Mouse (Mus musculus) CH12.LX (cell line): ENCODE measurements at regions not wholly inside any gene's neighbourhood (a gene's known extent, or its start where the extent isn't known, plus 50 kb on each side); places are given as distances from the start of the nearest gene placed in this dataset.

ENCODE experiments used
- DNase-seq: peaks from one replicate; pipeline ENCODE4 v3.0.0-alpha.2; 2013; ENCODE audit errors: extremely low read depth
- H3K27ac ChIP-seq: 2 replicates; pipeline ENCODE4 v1.5.1; 2012; ENCODE audit warnings: low read depth, mild to moderate bottlenecking, control low read depth, moderate library complexity; ENCODE audit not compliant: insufficient read depth
- H3K27me3 ChIP-seq: replicated peaks from 2 replicates; pipeline ENCODE3; 2012; ENCODE audit warnings: inconsistent platforms
- H3K36me3 ChIP-seq, 2 experiments: replicated peaks in 1 of 2; 2 replicates each; pipeline versions ENCODE3 to v1.6.1; 2012; ENCODE audit warnings: inconsistent platforms in 1 of 2, low read length in 1 of 2, mild to moderate bottlenecking in 1 of 2, mixed read lengths in 1 of 2, moderate library complexity in 1 of 2; ENCODE audit not compliant: control insufficient read depth in 1 of 2, insufficient read depth in 1 of 2
- H3K4me1 ChIP-seq, 2 experiments: 2 replicates each; pipeline ENCODE4 v1.6.1; 2012; ENCODE audit warnings: inconsistent platforms in 1 of 2, moderate library complexity in 1 of 2; ENCODE audit not compliant: insufficient read depth in 2 of 2, control insufficient read depth in 1 of 2
- H3K4me2 ChIP-seq: 2 replicates; pipeline ENCODE4 v1.6.1; 2012; ENCODE audit warnings: low read depth, mild to moderate bottlenecking, control low read depth; ENCODE audit not compliant: poor library complexity, insufficient read depth, severe bottlenecking
- H3K4me3 ChIP-seq, 3 experiments: fragments of 150-350 bp in 1 of 3; sonication (generic) in 1 of 3; replicated peaks in 1 of 3; 2 replicates each; pipeline versions ENCODE3 to v1.5.1; 2011 to 2012; ENCODE audit warnings: low read depth in 2 of 3, low read length in 2 of 3, mild to moderate bottlenecking in 2 of 3, moderate library complexity in 2 of 3, control low read depth in 1 of 3, improper control_type of control experiment in 1 of 3, inconsistent platforms in 1 of 3, mixed read lengths in 1 of 3; ENCODE audit not compliant: poor library complexity in 1 of 3
- H3K79me2 ChIP-seq: replicated peaks from 2 replicates; pipeline ENCODE4 v1.6.1; 2012; ENCODE audit warnings: mild to moderate bottlenecking, moderate library complexity; ENCODE audit not compliant: control insufficient read depth, poor library complexity, insufficient read depth, severe bottlenecking; ENCODE audit errors: extremely low read depth
- H3K9ac ChIP-seq: 2 replicates; pipeline ENCODE4 v1.6.1; 2012; ENCODE audit warnings: low read depth, mild to moderate bottlenecking, control low read depth, moderate library complexity; ENCODE audit not compliant: insufficient read depth
- H3K9me3 ChIP-seq: replicated peaks from 2 replicates; pipeline ENCODE3; 2012; ENCODE audit warnings: low read length, inconsistent platforms, mixed read lengths
- BHLHE40 ChIP-seq: IDR thresholded peaks from 2 replicates; pipeline ENCODE4 v1.6.1; 2011; ENCODE audit warnings: mild to moderate bottlenecking, low read depth, low read length, improper control_type of control experiment
- CHD1 ChIP-seq: IDR thresholded peaks from 2 replicates; pipeline ENCODE4 v1.6.1; 2012; ENCODE audit warnings: low read depth, low read length, improper control_type of control experiment, inconsistent platforms
- CHD2 ChIP-seq: IDR thresholded peaks from 2 replicates; pipeline ENCODE4 v1.6.1; 2011; ENCODE audit warnings: low read length, improper control_type of control experiment
- JUN ChIP-seq: IDR thresholded peaks from 2 replicates; pipeline ENCODE4 v1.6.1; 2011; ENCODE audit warnings: low read depth, mild to moderate bottlenecking, low read length, improper control_type of control experiment, moderate library complexity; ENCODE audit not compliant: insufficient read depth
- JUND ChIP-seq: conservative IDR thresholded peaks from 2 replicates; pipeline ENCODE4 v1.6.1; 2011; ENCODE audit warnings: low read depth, low read length, improper control_type of control experiment
- KAT2A ChIP-seq: IDR thresholded peaks from 2 replicates; pipeline ENCODE4 v1.6.1; 2012; ENCODE audit warnings: low read length, improper control_type of control experiment, inconsistent platforms; ENCODE audit not compliant: insufficient replicate concordance
- MYC ChIP-seq: IDR thresholded peaks from 2 replicates; pipeline ENCODE4 v1.6.1; 2011; ENCODE audit warnings: low read depth, mild to moderate bottlenecking, improper control_type of control experiment, low read length
- NELFE ChIP-seq: IDR thresholded peaks from 2 replicates; pipeline ENCODE4 v1.6.1; 2011; ENCODE audit warnings: low read depth, low read length, improper control_type of control experiment
- NRF1 ChIP-seq: IDR thresholded peaks from 2 replicates; pipeline ENCODE4 v1.6.1; 2014; ENCODE audit warnings: low read depth, mild to moderate bottlenecking, inconsistent platforms, low read length, improper control_type of control experiment, moderate library complexity
- PAX5 ChIP-seq: IDR thresholded peaks from 2 replicates; pipeline ENCODE4 v1.6.1; 2012; ENCODE audit warnings: low read length, inconsistent platforms, mixed read lengths
- POLR2A ChIP-seq: IDR thresholded peaks from 2 replicates; pipeline ENCODE4 v1.6.1; 2011; ENCODE audit warnings: low read depth, mild to moderate bottlenecking, improper control_type of control experiment, low read length
- POLR2AphosphoS2 ChIP-seq: IDR thresholded peaks from 2 replicates; pipeline ENCODE4 v1.6.1; 2011; ENCODE audit warnings: low read depth, low read length, improper control_type of control experiment
- RCOR1 ChIP-seq: conservative IDR thresholded peaks from 2 replicates; pipeline ENCODE4 v1.6.1; 2012; ENCODE audit warnings: low read depth, mild to moderate bottlenecking, inconsistent platforms, low read length, improper control_type of control experiment
- SIN3A ChIP-seq: IDR thresholded peaks from 2 replicates; pipeline ENCODE4 v1.6.1; 2012; ENCODE audit warnings: low read length, improper control_type of control experiment, inconsistent platforms
- USF1 ChIP-seq: IDR thresholded peaks from 2 replicates; pipeline ENCODE4 v1.6.1; 2014; ENCODE audit warnings: low read depth, mild to moderate bottlenecking, inconsistent platforms, low read length, improper control_type of control experiment
- USF2 ChIP-seq: conservative IDR thresholded peaks from 2 replicates; pipeline ENCODE4 v1.6.1; 2011; ENCODE audit warnings: low read depth, low read length, improper control_type of control experiment
- ZC3H11A ChIP-seq: IDR thresholded peaks from 2 replicates; pipeline ENCODE4 v1.6.1; 2012; ENCODE audit warnings: low read depth, mild to moderate bottlenecking, inconsistent platforms, low read length, improper control_type of control experiment
- ZMIZ1 ChIP-seq: IDR thresholded peaks from 2 replicates; pipeline ENCODE4 v1.6.1; 2012; ENCODE audit warnings: low read depth, mild to moderate bottlenecking, inconsistent platforms, low read length, improper control_type of control experiment
- ZNF384 ChIP-seq: IDR thresholded peaks from 2 replicates; pipeline ENCODE4 v1.6.1; 2012; ENCODE audit warnings: low read depth, low read length, improper control_type of control experiment, inconsistent platforms
- dilution Hi-C: fragments of 300-500 bp; cut with MboI; formaldehyde crosslinking; loops from 2 replicates; pipeline ENCODE4 v1.14.3; 2020; ENCODE audit warnings: low sequenced_read_pairs; ENCODE audit not compliant: extremely low pct_unique_long_range_greater_than_20kb, extremely low pct_ligation_motif_present
- in situ Hi-C: fragments of 300-500 bp; cut with MboI; formaldehyde crosslinking; loops from 3 replicates; pipeline ENCODE4 v1.14.3; 2019; ENCODE audit warnings: low sequenced_read_pairs, low pct_ligation_motif_present, low pct_unique_long_range_greater_than_20kb, mixed read lengths

GRCm38 (mm10) chr13:16325661-16326060 lies 314.0 kb downstream of the Inhba start:
- TF ChIP-seq RCOR1 (no peak), USF2 (no peak), JUN (no peak), NELFE (no peak), CHD2 (no peak), SIN3A (no peak), ZC3H11A (no peak), PAX5 (no peak), USF1 (no peak), MYC (no peak), KAT2A (no peak), ZNF384 (no peak), ZMIZ1 (no peak), JUND (no peak), NRF1 (no peak), POLR2AphosphoS2 (no peak)
- dilution Hi-C loops = no loop called here
- Histone ChIP-seq H3K79me2 (no peaks in the 10 kb centered on the region), H3K4me2 (no peak overlapping the region), H3K4me3 (no peak overlapping the region), H3K36me3 (no peaks in the 10 kb centered on the region), H3K27me3 (no peaks in the 10 kb centered on the region), H3K9me3 (no peaks in the 10 kb centered on the region), H3K9ac (no peak overlapping the region), H3K4me1 (no peaks in the 10 kb centered on the region), H3K27ac (no peak overlapping the region)
- in situ Hi-C loops = no loop called here
- DNase-seq = no peak

GRCm38 (mm10) chr13:16341727-16342126 lies 330.1 kb downstream of the Inhba start:
- Histone ChIP-seq H3K9me3 (no peaks in the 10 kb centered on the region), H3K36me3 (no peaks in the 10 kb centered on the region), H3K4me3 (no peak overlapping the region), H3K79me2 (no peaks in the 10 kb centered on the region), H3K4me2 (no peak overlapping the region), H3K4me1 (peaks cover 0 to 7% of the 10 kb centered on the region in 2 experiments; a peak in 1 of 4 replicates), H3K27ac (no peak overlapping the region), H3K27me3 (no peaks in the 10 kb centered on the region), H3K9ac (no peak overlapping the region)
- dilution Hi-C loops = no loop called here
- no peak for DNase-seq
- in situ Hi-C loops = no loop called here
- TF ChIP-seq BHLHE40 = no peak
- TF ChIP-seq CHD1 = no peak
- no peak for TF ChIP-seq POLR2A
